Mouse (Mus musculus): ENCODE measurements around the gene Odaph.

- TF ChIP-seq CTCF (IDR thresholded peaks at IDR 0.05; ENCODE audit: extremely low read depth, insufficient read depth, low read length) = no peak
- TF ChIP-seq POLR2A (IDR thresholded peaks at IDR 0.05; ENCODE audit: extremely low read depth, insufficient read depth, low read length) = no peak
Observed at GRCm38 (mm10) chr5:91972046-91972445, 15.2 kb upstream of the Odaph start.
